Mouse (Mus musculus) right cerebral cortex, postnatal 25 days (tissue): Measurements from ENCODE around the gene Srp9.
A peak's percentile ranks its signal among the peaks of the same experiment; 100 is the strongest.

Experiments used
- DNase-seq: peaks from one replicate; pipeline ENCODE4 v3.0.0; 2022

Gene Srp9

DNA sequence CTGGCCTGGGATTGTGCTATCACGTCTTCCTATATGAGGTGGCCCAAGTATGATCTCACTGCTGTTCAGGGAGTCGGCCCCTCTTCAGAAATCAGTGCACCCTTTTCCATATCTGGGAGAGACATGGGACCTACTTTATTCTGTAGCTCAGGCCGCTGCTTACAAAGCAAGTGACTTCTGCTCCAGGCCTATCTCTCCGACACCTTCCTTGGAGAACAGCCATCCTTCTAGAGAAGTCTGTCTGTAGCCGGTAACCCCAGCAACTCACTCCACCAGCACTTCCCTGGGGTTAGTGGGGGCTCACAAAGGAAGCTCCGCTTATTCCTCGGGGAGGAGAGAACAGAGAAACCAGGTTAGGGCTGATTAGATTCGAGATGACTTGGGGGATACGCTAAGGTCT lies 17.3 kb upstream of the Srp9 start:
- no peak for DNase-seq

DNA sequence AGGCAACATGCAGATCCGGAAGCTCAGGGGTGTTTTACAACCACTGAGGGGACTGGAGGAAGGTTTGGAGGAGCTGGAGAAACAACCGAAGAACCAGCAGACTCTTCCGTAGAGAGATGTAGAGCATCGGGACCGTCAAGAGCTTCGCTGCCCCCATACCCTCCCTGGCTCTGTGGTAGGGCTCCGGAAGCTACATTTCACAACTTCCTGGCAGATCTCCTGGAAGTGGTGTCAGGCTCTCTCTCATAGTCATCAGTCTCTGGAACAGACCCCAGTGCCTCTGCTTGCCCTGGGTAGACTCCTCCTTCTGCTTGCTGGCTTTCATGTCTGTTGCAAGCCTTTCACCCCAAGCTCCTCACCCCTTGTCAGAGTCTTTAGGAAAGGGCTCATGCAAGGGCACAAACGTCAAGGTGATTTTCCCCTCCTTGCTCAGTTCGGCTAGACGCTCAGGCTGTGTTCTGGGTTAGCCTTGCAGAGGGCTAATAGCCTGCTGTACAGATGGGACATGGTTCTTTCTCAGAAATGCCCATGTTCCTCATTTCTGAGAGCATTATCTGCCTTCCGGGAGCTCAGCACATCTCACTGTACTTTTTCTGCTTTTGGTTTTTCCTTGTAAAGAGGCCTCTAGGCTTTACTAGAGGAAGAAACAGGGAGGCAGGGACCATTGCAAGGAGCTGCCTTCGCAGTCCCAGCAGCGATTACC lies 16.0 kb upstream of the Srp9 start:
- DNase-seq = no peak

DNA sequence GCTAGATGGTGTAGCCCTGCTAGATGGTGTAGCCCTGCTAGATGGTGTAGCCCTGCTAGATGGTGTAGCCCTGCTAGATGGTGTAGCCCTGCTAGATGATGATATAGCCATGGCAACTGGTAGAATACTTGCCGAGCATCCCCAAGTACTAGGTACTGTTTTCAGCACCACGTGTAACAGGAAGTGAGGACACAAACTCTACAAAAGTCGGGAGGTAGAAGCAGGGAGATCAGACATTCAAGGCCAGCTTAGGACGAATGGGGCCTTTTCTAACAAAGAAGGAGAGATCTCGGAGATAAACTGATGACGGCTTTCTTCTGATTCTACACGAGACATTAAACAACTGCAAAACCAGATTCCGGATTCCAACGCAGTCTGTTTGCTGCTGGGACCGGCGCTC lies 14.4 kb upstream of the Srp9 start:
- no peak for DNase-seq

DNA sequence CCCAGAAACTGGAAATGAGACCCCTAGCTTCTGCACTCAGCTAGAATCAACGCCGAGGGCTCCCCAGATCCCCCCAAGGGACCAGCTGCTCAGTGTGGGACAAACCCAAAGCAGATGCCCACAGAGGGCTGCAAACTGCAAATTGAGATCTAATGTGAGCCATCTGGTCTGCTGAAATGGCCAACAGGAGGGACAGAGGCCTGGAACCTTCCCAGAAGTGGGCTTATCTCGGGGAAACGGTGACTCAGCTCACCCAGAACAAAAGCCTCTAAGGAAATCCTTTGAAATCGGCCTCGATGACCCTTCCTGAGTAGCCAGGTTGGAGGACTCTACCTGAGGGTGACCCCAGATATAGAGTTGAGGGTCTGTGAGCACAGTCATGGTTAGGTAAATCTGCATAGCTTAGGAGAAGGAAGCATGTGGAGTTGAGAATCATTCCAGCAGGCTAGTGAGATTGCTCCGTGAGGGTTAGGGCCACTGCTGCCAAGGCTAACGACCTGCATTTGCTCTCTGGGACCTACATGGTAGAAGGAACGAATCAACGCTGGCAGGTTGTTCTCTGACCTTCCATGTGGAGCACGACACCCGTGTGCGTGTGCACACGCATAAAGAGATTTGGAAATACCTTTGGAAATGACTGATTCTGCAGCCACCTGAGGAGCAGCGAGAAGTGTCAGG lies 13.7 kb upstream of the Srp9 start:
- no peak for DNase-seq

DNA sequence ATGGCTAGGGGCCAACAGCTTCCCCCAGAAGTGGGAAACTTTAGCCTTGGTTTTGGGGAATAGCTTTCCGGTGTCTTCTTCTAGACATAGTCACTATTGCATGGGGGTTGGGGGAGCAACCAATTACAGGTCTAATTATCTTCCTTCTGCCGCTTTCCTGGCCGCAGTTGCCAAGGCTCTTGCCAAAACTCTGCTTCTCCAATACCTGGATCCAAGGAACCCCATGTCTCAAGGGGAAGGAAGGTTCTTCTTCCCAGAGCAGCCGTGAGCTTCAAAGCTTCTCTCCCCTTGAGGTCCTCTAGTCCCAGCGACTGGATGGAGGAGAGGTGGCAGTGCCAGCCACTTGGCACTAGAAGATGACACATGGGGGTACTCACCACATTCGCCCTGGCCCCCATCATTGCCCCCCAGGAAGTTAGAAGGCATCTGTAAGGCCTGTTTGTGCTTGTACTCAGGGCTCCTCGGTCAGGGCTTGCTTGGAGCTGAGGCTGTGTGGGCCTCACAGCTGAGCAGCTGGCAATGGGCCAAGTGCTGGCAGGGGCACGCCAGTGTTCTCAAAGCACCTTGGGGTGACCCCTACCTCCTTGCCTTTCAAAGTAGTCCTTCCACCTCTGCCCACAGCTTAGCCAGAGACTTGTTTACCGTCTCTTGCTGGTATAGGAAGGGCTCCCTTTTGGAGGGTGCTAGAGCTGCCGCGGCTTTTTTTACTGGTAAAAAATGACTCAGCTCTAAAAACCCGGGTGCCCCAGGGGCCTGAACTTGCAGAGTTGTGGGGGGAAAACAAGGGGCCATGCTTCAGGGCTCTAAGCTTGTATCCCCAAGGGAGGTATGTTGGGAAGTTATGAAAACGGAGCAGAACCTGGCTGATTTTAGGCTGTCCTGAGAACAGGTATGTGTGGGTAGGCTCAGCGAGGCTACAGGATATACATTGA lies 12.9 kb upstream of the Srp9 start:
- no peak for DNase-seq

DNA sequence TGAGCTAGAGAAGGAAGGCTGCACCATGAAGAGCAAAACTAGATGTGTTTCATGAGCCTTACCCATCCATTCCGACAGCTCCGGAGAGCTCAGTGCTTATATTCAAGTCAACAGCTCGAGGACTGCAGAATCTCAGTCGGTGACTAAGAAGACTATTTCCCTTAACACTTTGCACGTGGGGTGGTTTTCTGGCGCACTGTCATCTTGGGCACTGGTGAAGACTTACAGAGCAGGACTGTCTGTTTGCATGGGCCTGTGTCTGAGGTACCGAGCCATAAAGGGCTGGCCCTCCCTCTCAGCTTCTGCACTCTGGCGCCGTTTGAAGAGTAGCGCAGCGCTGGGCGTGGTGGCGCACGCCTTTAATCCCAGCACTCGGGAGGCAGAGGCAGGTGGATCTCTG lies 12.2 kb upstream of the Srp9 start:
- no peak for DNase-seq

DNA sequence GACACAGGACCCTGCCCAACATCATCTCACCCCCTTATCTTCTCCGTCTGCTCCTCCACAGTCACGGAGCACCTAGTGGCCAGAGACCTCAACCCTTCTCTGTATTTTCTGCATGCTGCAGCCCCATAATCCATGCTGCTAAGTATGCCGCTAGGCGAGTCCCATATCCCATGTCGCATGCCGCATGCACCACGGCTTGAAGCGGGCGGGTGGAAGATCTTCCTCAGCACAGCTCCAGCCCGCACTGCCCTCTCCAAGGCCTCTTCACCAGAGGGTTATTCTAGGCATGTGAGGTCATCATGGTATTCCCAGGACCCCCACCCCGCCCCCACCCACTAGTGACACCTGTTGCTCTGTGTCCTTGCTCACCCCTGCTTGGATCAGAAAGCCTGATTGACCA lies 11.4 kb upstream of the Srp9 start:
- no peak for DNase-seq

DNA sequence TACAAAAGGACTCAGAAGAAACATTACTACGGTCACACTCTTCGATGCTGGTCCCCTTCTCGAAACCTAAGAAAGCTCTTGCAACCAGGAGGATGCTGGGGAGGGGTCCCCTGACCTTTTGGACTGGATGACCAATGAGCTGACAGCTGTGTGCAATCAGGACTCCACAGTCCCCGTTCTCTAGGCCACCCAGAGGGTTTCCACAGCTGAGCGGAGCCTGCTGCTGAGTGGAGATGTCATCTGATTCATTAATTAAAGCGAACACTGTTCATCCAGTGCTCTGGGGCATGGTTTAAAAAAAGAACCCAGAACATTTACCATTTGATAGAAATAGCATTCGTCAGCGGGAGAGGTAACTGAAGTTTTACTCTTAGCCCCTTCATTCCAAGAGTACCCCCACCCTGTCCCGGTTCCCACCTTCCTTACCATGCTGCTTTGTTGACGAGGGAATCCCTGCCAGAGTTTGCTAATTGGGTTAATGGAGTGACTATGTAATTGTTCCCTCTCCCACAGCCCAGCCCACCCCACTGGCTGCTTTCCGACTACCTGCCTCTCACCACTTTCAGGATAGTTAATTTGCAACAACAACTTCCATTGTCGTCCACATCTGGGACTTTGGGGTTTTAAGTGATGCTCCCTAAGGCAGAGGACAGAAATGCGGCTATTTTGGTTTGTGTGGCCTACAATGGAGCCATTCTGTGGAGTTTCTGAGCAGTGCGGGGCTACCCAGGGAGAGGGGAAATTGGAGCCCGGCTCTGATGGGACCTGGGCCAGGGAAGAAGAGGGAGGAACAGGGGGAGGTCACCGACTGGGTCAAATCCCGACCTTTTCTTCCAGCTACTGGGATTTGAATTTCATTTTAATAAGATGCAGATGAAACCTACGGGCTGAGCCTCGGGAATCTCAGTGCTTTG lies 10.7 kb upstream of the Srp9 start:
- no peak for DNase-seq

DNA sequence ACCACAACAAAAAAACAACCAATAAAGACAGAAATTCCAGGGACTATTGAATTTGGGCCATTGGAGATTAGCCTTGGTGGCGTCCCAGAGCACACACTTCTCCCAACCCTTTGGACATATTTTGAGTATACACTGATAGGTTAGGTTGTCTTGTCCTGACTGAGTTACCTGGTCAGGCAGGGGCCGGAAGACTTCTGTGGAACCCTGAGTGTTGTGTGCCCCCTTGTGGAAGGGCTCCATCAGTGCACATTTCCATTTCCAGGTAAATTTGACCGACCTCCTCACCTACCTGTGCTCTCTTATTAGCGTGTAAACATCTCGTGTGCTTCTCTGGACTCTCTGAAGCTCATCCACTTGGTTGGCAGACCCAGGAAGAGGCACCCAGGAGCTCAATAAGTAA lies 9.3 kb upstream of the Srp9 start:
- no peak for DNase-seq

DNA sequence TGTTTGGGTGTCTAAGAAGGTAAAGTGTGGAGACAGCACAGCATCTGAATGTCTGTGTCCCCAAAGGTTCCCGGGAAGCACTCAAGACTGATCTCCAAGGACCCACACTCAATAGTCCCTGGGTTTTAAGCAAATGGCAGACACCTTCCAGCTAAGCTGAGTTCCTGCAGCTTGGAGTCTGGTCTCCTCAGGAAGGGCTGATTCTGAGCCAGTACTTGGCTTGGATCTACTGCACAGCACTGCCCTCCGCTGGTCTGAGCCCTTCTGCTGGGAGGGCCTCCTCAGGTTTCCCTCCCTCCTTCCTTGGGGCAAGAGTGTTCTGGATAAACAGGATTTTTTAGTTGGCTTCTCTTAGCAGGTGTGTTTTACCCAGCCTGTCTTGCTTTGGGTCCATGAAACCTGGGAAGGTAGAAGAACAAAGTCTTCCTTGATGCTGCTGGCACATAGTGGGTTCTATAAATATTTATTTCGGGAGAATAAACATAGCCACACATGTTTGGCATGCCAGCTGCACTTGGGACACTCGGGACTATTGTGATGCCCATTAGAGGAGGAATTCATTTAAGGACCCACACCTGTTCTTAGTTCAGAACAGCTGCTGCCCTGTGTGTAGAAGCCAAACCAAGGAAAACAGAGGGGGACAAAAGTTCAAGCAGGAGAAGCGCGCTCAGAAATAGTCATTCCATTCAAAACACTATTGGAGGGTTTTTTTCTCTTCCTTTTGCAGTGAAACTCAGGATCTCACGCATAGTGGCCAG lies 8.7 kb upstream of the Srp9 start:
- DNase-seq = no peak

DNA sequence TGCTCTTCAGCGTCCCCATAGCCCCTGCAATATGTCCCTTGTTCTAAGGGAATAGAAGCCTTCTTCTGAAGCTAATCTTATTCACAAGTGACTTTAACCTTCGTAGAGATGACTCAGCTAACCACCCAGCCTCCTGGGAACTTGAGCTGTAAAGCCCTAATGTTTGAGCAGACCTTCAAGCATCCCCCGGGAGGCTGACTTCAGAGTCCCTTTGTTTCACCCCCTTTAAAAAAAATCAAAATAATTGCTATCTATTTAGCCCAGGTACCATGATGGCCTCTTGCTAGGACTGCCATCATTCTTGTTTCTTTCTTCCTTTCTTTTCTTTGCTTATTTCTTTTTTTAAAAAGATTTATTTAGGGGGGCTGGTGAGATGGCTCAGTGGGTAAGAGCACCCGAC lies 2.1 kb upstream of the Srp9 start:
- DNase-seq = no peak

DNA sequence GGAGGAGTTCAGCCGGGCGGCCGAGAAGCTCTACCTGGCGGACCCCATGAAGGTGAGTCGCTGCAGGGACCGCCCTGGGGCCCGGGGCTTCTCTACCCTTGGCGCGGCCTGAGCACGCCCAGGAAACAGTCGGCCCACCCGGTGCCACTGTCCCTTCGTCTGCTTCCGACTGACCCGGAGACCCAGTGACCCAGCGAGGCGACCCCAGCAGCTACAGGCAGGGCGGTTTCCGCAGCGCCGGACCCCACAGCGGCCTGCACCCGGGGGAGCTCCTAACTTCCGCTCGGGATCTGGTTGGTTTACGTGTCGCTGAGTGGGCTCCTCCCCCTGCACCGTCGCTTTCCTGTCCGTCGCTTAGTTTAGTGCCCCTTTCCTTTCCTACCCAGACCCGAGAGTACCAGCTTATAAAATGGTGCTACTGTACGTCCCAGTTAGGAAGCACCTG lies 409 bp downstream of the Srp9 start:
- peak; percentile 84 for DNase-seq

DNA sequence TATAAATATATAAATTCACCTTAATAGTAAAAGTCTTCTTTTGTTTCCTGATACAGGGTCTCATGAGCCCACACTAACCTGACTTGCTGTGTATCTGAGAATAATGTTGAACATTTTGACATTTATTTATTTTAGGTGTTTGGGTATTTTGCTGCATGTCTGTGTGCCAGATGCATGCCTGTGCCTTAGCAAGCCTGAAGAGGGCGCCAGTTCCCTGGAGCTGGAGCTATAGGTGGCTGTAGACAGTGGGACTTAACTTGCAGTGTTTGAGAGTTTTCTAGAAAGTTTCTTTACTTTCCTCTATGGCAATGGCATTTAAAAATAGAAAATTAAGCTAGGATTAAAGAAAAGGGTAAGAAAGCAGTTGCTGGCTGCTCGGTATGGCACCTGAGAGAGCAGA lies 6.3 kb downstream of the Srp9 start:
- DNase-seq = no peak

DNA sequence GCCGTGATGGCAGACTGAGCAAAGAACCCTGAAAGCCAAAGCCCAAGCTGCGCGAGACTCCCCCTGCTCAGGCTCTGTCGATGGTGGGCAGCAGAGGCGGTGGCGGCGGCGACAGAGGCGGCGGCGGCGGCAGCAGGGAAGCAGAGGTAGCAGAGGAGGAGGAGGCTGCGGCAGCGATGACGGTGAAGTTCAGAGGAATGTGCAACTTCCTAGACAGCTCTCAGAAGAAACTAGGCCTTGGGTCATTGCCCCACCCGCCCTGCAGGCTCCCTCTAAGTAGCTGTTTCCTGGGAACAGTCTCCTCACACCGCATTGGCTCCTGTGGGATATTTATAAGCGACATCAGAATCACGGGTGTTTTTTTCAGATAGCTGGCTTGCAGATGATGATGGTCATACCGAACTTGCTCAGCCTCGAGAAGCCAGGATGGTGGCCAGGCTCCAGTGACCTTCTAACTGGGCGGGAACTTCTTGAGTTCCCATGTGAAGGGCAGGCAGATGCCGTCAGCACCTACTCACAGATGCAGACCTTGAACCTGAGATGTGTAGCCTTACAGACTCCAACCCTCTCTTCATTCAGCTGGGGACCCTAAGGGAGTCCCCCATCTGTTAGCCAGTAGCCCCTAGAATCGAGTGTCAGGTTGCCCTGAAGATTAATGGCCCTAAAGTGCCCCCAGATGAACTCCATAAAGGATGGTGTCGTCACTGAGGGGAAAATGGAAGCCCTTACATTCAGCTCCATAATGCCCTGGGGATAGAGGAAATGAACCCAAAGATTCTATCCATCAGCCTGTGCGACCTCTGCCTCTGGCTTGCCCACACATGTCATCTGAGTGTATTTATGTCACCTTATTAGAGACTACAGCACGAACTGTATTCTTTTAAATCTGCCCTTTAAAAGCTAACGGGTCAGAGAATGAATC lies 12.9 kb downstream of the Srp9 start:
- DNase-seq = no peak

DNA sequence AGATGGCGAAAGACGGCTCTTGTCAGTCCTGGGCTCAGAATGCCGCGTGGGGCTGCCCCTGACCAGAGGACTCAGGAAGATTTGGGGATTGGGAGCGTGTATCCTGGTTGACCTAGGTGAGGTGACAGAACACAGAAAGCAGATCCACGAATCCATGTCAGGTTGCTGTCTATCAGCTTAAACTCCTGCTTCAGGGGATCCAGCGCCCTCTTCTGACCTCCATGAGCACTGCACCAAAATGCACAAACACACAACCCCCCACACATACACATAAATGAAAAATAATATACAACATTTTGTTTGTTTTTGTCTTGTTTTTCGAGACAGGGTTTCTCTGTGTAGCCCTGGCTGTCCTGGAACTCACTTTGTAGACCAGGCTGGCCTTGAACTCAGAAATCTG lies 13.6 kb downstream of the Srp9 start:
- no peak for DNase-seq

DNA sequence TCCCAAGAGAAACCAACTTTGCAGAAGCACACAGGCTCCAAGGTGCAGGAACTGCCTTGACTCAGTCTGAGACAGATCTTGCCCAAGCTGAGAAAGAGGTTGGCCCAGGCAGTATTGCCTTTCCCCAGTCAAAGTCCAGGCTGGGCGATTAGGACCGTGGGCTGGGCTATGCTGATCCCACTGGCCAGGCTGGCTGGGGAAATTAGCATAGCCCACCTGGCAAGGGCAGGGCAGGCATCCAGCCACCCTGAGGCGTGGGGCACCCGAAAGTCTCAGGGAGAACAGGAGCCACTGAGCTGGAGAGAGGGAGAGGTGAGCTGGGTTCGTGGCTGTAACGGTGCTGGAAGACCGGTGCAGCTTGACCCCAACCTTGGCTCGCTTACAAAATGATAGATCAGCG lies 15.4 kb downstream of the Srp9 start:
- no peak for DNase-seq

DNA sequence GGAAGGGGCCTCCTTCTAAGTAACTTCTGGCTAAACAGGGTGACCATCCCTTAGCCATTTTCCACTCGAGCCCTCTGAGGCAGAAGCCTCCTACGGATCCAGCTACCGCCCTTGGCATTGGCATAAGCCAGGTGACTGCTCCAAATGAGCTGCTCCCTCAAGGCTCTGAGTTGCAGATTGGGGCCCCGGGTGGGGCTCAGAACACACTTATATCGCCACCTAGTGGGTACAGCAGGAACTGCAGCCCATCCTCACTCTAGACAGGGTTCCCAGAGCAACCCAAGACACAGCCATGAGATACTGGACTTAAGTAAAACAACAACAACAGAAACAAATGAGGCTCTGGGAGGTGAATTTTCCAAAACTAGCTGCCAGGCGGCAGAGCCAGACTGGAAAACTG lies 15.8 kb downstream of the Srp9 start:
- DNase-seq = peak; percentile 70

DNA sequence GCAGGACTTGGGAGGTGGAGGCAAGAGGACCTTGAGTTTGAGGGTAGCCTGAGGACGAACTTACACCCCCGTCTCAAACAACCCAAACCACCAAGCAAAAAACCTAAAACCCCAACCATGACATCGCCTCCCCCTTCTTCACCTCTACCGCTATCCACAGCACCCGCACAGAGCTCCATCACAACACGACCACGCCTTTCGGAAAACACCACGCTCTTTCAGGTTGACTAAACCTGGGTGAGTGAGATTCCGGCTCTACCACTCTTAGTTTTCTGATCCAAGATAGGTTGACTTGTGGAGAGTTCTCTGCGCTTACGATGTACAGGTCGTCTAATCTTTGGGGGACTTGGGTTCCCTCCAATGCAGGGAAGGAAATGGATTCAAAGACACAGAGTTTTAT lies 18.2 kb downstream of the Srp9 start:
- DNase-seq = no peak

DNA sequence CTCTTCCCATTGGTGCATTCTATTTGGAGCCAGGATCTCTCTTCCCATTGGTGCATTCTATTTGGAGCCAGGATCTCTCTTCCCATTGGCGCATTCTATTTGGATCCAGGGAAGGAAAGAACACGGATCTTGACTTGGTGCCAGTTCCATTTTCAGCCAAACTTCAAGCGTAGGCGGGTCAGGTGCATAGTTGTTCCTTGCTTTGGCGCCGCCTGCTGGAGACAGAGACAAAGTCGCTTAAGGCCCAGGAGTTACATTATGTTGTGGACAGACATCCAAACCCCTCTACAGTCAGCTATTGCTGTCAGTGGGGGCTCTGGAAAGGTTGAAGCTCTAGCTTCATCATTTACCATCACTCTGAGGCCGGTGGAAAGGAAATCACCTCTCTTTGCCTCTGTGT lies 18.8 kb downstream of the Srp9 start:
- DNase-seq = no peak

DNA sequence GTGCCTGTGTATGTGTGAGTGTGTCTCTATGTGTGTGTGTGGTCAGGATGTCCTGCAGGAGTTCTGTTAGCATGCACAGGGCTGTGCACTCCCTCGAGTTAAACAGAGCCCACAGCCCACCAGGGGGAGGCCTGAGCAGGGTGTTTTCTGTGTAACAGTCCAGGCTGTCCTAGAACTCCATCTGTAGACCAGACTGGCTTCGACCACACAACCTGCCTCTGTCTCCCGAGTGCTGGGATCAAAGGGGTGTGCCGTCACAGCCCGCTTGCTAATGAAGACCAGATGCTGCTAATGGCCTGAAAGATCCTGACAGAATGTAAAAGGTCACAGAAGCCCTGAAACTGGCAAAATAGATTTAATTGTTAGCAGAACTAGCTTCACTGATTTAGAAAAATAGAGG lies 21.0 kb downstream of the Srp9 start:
- no peak for DNase-seq
